Mouse (Mus musculus) induced T-regulatory cell, adult 2 months (primary cell): ENCODE measurements around the gene Cnpy2.
"Not testable (repeated sequence)": the region's sequence is repeated elsewhere in the genome, so short reads cannot be mapped to it uniquely, and the experiment has no call there.

Experiments
- DNase-seq: peaks from one replicate; pipeline ENCODE4 v3.0.0-alpha.2; 2012; ENCODE audit warnings: low read depth

The Cnpy2 gene

GRCm38 (mm10) chr10:128322141-128323108 lies at the start of gene Cnpy2:
Cnpy2 (plus strand) TSS chr10:128322459.
- DNase-seq, result peak; percentile 89

GRCm38 (mm10) chr10:128272819-128273439 lies 49.3 kb upstream of the Cnpy2 start:
- DNase-seq, result peak; percentile 28

DNA sequence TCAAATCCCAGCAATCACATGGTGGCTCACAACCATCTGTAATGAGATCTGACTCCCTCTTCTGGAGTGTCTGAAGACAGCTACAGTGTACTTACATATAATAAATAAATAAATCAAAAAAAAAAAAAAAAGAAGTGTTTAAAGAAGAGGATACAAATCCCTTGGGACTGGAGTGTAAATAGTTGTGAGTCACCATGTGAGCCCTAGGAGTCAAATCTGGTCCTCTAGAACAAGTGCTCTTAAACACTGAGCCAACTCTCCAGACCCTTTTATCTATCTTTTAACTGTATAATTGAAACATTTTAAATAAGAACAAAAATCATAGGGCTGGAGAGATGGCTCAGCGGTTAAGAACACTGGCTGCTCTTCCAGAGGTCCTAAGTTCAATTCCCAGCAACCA lies 46.9 kb upstream of the Cnpy2 start:
- not testable (repeated sequence) for DNase-seq

DNA sequence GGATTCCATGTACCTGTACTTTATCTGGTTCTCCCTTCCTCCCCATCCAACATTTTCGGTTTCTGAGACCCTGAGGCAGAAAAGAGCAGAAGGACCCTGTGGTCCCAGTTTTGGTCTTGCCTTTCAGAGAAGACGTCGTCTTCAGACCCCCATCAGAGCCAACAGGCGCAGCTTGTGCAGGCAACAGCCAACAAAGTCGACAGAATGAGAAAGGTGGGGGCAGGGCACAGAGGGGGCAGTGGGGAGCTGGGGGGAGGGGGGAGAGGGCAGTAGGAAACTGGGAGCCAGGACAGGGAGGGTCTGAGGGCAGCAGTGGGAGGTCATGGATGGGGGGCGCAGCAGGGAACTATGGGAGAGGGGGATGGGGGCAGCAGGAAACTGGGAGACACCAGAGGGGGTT lies 44.1 kb upstream of the Cnpy2 start:
- DNase-seq, result no peak

- no peak for DNase-seq
Observed at GRCm38 (mm10) chr10:128280943-128281342, 41.3 kb upstream of the Cnpy2 start.

DNA sequence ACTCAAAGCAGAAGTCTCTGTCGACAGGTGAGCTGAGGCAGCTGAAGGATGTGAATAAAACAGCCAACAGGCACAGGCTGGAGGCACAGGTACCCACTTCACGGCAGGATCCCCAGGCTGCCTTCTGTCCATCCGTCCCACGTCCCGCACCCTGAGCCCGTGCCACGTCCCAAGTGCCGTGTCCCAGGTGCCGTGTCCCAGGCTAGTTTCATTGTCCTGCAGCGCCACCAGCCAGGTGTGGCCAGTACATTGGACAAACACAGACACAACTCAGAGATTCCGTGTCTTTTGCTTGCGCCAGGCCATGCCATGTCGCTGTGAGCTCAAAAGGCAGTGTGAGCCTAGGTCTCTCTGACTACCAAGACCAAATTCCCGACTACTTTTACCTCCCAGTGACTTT lies 40.6 kb upstream of the Cnpy2 start:
- DNase-seq, result no peak

GRCm38 (mm10) chr10:128282886-128283450 lies 39.3 kb upstream of the Cnpy2 start:
- DNase-seq, result no peak

- DNase-seq, result peak; percentile 88
Observed at GRCm38 (mm10) chr10:128283604-128284579, 38.4 kb upstream of the Cnpy2 start.

GRCm38 (mm10) chr10:128290594-128290993 lies 31.7 kb upstream of the Cnpy2 start:
- not testable (repeated sequence) for DNase-seq

GRCm38 (mm10) chr10:128296370-128297090 lies 25.7 kb upstream of the Cnpy2 start:
- DNase-seq, result no peak

DNA sequence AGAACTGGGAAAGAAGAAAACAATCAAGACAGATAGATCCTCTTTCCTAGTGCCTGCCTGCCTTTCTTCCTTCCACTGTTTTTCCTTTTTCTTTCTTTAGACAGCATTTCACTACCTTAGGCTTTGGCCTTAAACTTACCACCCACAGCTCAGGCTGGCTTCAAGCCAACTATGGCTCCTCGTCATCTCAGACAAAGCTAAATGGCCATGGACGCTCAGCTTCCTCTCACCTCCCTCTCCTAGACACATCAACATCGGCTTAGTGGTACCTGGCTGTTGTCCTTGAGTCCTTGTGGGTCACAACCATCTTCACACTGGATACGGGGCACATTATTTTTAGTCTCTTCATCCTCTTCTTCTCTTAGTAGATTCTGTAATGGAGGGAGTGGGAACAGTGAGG lies 25.0 kb upstream of the Cnpy2 start:
- no peak for DNase-seq

DNA sequence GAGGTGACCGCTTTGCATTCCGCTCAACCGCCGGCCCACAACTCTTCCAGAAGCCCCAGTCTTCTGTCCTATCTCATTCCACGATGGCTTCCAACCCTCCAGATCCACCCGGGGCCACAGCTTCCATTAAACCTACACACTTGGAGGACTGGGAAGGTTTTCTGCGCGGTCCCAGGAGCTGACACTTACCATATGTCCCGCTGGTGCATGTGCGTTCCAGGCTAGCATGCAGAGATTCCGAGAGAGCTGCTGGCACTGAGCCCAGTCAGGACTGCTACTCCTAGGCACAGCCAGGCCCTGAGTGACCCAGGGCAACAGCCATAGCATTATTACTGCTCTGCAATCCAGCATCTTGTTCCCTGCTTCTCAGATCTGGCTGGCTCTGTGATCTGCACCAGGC lies 24.6 kb upstream of the Cnpy2 start:
- DNase-seq, result no peak

- DNase-seq, result no peak
Observed at GRCm38 (mm10) chr10:128298243-128298642, 24.0 kb upstream of the Cnpy2 start.

DNA sequence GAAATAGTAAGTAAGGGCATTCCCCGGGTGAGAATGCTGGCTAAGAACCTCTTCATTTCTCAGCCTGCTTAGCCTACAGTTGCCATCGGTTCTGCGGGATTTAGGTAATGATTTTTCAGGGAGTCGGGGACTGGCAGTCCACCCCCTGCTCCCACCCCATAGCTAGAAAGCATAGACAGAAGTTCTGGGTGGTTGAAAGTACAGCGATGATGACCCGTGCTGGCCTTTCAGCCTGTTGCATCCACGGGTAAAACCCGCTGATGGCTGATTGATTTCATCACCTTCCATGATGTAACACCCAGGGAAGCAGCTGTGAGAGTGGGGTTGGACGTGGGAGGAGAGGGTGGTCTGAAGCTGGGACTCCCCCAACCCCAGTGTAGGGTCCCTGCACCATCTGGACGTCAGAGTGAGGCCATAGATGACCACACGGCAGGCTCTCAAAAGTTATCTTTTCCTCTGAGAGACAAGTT lies 23.5 kb upstream of the Cnpy2 start, which contains the start of gene Il23a:
TSS of gene Il23a (minus strand) at position 51 of the 470 bp plus-strand sequence.
- DNase-seq, result no peak

DNA sequence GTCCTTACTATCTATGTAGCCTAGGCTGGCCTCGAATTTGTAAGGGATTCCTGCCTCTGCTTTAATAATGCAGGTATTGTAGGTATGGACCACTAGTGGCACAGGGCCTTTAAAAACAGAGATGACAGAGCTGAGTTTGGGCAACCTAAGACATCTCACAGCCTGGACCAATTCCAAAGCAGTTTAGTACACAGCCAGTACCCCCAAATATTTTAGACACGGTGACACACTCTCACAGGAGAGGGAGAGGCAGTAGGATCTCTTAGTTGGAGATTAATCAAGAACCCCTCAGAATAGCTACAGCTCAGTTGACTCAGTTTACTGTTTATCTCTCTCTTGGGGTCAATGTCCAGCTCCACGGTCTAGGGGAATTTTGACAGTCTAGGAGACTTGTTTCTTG lies 19.9 kb upstream of the Cnpy2 start:
- no peak for DNase-seq

DNA sequence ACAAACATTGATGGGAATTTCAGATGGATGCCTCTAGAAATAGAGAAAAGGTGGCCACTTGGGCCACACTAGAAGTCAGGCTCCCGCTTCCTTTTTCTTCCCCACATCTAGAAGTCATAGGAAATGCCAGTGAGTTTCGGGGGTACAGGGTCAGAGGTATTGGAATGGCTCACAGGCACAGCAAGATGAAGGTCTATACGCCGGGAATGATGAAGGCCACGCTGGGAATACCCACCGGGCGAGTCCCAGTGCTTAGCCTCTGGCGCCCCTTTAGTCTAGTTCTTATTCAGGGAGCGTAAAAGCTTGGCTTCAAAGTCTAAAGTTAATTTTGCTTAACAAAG lies 19.5 kb upstream of the Cnpy2 start:
- no peak for DNase-seq

DNA sequence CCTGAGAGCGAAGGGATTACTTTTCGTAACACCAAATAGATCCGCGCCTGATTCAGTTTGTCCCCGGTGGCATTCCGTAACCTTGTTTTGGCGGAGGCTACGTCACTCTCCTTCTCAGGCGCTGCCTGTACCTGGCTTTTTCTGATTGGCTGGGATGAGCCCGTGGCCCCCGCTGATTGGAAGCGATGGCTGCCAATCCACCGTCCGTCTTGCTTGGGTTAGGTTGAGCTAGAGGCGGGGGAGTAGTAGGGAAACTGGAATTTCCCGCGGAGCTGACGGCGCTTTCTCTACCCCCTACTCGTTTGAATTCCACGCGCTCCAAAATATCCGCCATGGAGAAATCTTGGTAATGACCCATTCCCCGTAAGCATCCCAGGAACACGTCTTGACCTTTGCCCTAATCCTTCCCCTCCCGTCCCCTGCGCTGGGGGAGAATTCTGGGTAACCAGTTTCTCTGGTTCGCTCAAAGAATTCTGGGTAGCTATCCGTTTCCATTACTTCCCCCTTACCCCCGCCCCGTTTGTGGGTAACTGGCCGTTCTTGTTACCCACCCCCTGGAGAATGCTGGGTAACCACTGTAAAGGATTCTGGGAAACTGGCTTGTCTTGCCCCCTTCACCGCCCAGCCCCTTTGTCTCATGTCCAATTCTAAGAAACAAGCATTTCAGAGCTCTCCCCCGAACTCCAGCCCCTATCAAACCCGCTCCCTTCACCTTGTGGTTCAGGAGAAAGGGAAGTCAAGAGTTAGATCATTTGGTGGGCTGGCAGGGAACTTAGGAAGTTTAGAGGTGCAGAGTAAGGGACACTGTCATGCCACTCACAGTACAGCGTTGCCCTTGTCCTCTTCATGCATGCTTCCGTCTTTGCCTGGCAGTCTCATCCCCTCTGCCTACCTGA lies 18.9 kb upstream of the Cnpy2 start, which contains the start of gene Pan2:
TSS of gene Pan2 (plus strand) at position 210 of the 896 bp plus-strand sequence.
- DNase-seq, result peak; percentile 100

GRCm38 (mm10) chr10:128309654-128310053 lies 12.6 kb upstream of the Cnpy2 start:
- DNase-seq, result no peak

DNA sequence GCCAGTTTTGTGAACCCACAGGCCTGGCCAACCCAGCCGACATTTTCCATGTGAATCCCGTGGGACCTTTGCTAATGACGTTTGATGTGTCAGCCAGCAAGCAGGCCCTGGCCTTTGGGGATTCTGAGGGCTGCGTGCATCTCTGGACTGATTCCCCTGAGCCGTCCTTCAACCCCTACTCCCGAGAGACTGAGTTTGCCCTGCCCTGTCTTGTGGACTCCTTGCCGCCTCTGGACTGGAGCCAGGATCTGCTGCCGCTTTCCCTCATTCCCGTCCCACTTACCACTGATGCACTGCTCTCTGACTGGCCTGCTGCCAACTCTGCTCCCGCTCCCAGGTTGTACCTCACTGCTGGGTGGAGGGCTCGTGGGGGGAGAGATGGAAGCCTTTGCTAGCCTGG lies 12.1 kb upstream of the Cnpy2 start:
- DNase-seq, result no peak

GRCm38 (mm10) chr10:128310902-128311301 lies 11.4 kb upstream of the Cnpy2 start:
- no peak for DNase-seq
